Mouse (Mus musculus): ENCODE results near the gene Gipc3. TPM values are rescaled to one million over a fixed set of nuclear protein-coding genes. Genes with fewer than 3 reads are reported as not detected.

Gipc3 gene
- polyA plus RNA-seq, 1 experiment from 2014 or later, result 0.06 TPM

DNA sequence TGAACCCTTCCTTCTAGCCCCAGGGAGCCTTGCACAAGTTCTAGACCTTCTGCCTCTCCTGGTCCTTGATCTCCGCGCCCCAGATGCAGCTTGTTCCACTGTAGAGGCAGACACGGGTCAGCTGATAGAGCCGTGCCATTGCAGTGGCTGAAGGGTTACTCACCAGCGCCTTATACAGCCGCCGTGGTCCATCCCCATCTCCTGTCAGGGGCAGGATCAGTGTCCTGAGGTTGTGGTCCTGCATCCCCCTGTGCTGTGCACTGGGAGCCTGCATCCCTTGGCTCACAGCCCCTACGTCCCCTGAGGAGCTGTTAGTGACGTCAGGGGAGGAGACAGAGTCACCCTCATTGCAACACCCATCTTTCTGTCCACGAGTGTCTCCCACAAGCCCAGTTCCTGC lies 39.8 kb downstream of the Gipc3 start:
- Histone ChIP-seq H3K4me1 (replicated peaks; ENCODE audit: control insufficient read depth, insufficient read depth) (peaks cover 6% of the 10 kb centered on the region; the same call in 1 of the 2 replicates), H3K36me3 (ENCODE audit: control insufficient read depth, insufficient read depth, low read length) (peaks cover 17% of the 10 kb centered on the region), H3K4me3 (ENCODE audit: low read depth, low read length) (no peak overlapping the region), H3K27ac (replicated peaks) (peak overlapping the region; percentile 67), H3K27me3 (ENCODE audit: control insufficient read depth, insufficient read depth, low read length) (no peaks in the 10 kb centered on the region), H3K9ac (ENCODE audit: low read length) (peak overlapping the region; percentile 38; the same call in 1 of the 2 replicates), H3K4me2 (replicated peaks; ENCODE audit: low read depth) (peak overlapping the region; percentile 20; the same call in 1 of the 2 replicates), H3K9me3 (ENCODE audit: control insufficient read depth, low read length) (no peaks in the 10 kb centered on the region)
- 60% methylated on average over 10 of the region's 10 CpGs for WGBS
- no peak for DNase-seq (ENCODE audit: low spot score)
- ATAC-seq (ENCODE audit: low FRiP score, low TSS enrichment), result no peak
- no peak for TF ChIP-seq EP300 (optimal IDR thresholded peaks at IDR 0.05)
- TF ChIP-seq CTCF (IDR thresholded peaks at IDR 0.05; ENCODE audit: low read depth), result no peak

- TF ChIP-seq EP300 (optimal IDR thresholded peaks at IDR 0.05) (no peak), CTCF (IDR thresholded peaks at IDR 0.05; ENCODE audit: low read depth) (no peak)
- peak overlapping the region; percentile 20; the same call in 1 of the 2 replicates for H3K4me2 ChIP-seq (replicated peaks; ENCODE audit: low read depth)
- H3K36me3 ChIP-seq (ENCODE audit: control insufficient read depth, insufficient read depth, low read length), result peaks cover 15% of the 10 kb centered on the region
- H3K27ac ChIP-seq (replicated peaks), result peak overlapping the region; percentile 67
- peaks cover 6% of the 10 kb centered on the region; the same call in 1 of the 2 replicates for H3K4me1 ChIP-seq (replicated peaks; ENCODE audit: control insufficient read depth, insufficient read depth)
- no peak; the same call in 1 of the 2 replicates for ATAC-seq (ENCODE audit: low FRiP score, low TSS enrichment)
- 20% methylated on average over 14 of the region's 14 CpGs for WGBS
- no peak overlapping the region for H3K4me3 ChIP-seq (ENCODE audit: low read depth, low read length)
- H3K9ac ChIP-seq (ENCODE audit: low read length), result peak overlapping the region; percentile 38; the same call in 1 of the 2 replicates
- no peaks in the 10 kb centered on the region for H3K27me3 ChIP-seq (ENCODE audit: control insufficient read depth, insufficient read depth, low read length)
- DNase-seq (ENCODE audit: low spot score), result no peak
- H3K9me3 ChIP-seq (ENCODE audit: control insufficient read depth, low read length), result no peaks in the 10 kb centered on the region
These were observed 40.3 kb downstream of the Gipc3 start for GRCm38 (mm10) chr10:81302781-81303218.

GRCm38 (mm10) chr10:81302288-81302687 lies 40.8 kb downstream of the Gipc3 start:
- DNase-seq (ENCODE audit: low spot score) (no peak), ATAC-seq (ENCODE audit: low FRiP score, low TSS enrichment) (no peak)
- Histone ChIP-seq H3K27ac (replicated peaks) (peak overlapping the region; percentile 67), H3K9ac (ENCODE audit: low read length) (0 out of 2 replicates have a peak overlapping the region, but pooled peaks have one; percentile 38), H3K4me1 (replicated peaks; ENCODE audit: control insufficient read depth, insufficient read depth) (peaks cover 6% of the 10 kb centered on the region; the same call in 1 of the 2 replicates), H3K9me3 (ENCODE audit: control insufficient read depth, low read length) (no peaks in the 10 kb centered on the region), H3K36me3 (ENCODE audit: control insufficient read depth, insufficient read depth, low read length) (peaks cover 10% of the 10 kb centered on the region), H3K4me3 (ENCODE audit: low read depth, low read length) (no peak overlapping the region), H3K4me2 (replicated peaks; ENCODE audit: low read depth) (0 out of 2 replicates have a peak overlapping the region, but pooled peaks have one; percentile 20), H3K27me3 (ENCODE audit: control insufficient read depth, insufficient read depth, low read length) (no peaks in the 10 kb centered on the region)
- 36% methylated on average over 4 of the region's 4 CpGs for WGBS
- TF ChIP-seq EP300 (optimal IDR thresholded peaks at IDR 0.05), result no peak

GRCm38 (mm10) chr10:81301321-81301720 lies 41.7 kb downstream of the Gipc3 start:
- H3K27ac ChIP-seq (replicated peaks), result no peak overlapping the region
- peaks cover 2% of the 10 kb centered on the region; the same call in 1 of the 2 replicates for H3K36me3 ChIP-seq (ENCODE audit: control insufficient read depth, insufficient read depth, low read length)
- TF ChIP-seq CTCF (IDR thresholded peaks at IDR 0.05; ENCODE audit: low read depth), result no peak
- TF ChIP-seq EP300 (optimal IDR thresholded peaks at IDR 0.05), result no peak
- ATAC-seq (ENCODE audit: low FRiP score, low TSS enrichment) (no peak), DNase-seq (ENCODE audit: low spot score) (no peak)
- H3K4me2 ChIP-seq (replicated peaks; ENCODE audit: low read depth), result no peak overlapping the region
- 73% methylated on average over 9 of the region's 9 CpGs for WGBS
- no peak overlapping the region for H3K4me3 ChIP-seq (ENCODE audit: low read depth, low read length)
- H3K4me1 ChIP-seq (replicated peaks; ENCODE audit: control insufficient read depth, insufficient read depth), result peaks cover 6% of the 10 kb centered on the region; the same call in 1 of the 2 replicates
- no peaks in the 10 kb centered on the region for H3K9me3 ChIP-seq (ENCODE audit: control insufficient read depth, low read length)
- no peak overlapping the region for H3K9ac ChIP-seq (ENCODE audit: low read length)
- no peaks in the 10 kb centered on the region for H3K27me3 ChIP-seq (ENCODE audit: control insufficient read depth, insufficient read depth, low read length)

GRCm38 (mm10) chr10:81300352-81300907 lies 42.6 kb downstream of the Gipc3 start:
- Histone ChIP-seq H3K4me1 (replicated peaks; ENCODE audit: control insufficient read depth, insufficient read depth) (peaks cover 6% of the 10 kb centered on the region), H3K4me2 (replicated peaks; ENCODE audit: low read depth) (no peak overlapping the region), H3K9me3 (ENCODE audit: control insufficient read depth, low read length) (no peaks in the 10 kb centered on the region), H3K36me3 (ENCODE audit: control insufficient read depth, insufficient read depth, low read length) (no peaks in the 10 kb centered on the region), H3K27ac (replicated peaks) (no peak overlapping the region), H3K9ac (ENCODE audit: low read length) (peak overlapping the region; percentile 23), H3K27me3 (ENCODE audit: control insufficient read depth, insufficient read depth, low read length) (no peaks in the 10 kb centered on the region), H3K4me3 (ENCODE audit: low read depth, low read length) (no peak overlapping the region)
- no peak for ATAC-seq (ENCODE audit: low FRiP score, low TSS enrichment)
- TF ChIP-seq EP300 (optimal IDR thresholded peaks at IDR 0.05), result no peak
- TF ChIP-seq CTCF (IDR thresholded peaks at IDR 0.05; ENCODE audit: low read depth), result no peak
- no peak for DNase-seq (ENCODE audit: low spot score)
- WGBS, result 74% methylated on average over 9 of the region's 9 CpGs

Measured in stomach, postnatal 0 days (tissue).